Comparison of ENCODE assay signal across 23 mouse cellular contexts in the genomic region with DNA sequence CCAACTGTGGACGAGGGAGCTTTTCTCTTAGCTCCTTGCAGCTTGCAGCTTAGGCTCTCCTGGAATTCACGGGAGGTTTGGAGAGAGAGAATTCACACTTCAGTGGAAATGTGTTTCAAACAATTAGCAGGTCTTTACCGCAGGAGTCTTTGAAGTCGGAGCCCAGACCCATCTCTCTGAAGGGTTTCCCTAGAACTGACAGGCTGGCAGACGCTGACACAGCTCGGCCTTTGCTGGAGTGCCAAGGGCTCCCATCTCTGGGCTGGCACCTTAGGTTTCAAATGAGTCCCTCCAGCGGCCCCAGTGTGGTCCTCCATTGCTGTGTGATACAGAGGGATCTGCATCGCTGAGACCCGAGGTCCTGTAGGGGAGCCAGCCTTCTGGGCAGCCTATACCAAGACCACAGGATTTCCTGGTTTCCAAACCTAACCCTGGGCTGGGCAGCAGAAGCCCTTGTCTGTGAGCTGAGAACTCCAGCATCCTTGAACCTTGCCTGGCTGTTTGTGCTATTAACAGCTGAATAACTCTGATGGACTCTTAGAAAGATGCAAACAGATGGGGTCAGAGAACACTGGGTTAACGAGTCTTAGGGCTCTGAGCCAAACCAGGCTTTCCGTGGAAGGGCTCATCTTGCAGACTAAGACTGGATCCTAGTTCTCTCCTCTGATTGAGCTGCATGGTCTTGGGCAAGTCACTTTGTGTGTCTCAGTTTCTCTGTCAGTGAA.
DNase-seq lines count a peak whose midpoint lies in the region; ATAC-seq and TF ChIP-seq lines count a peak whose summit lies in the region.
"Had no signal": no experiment of that assay in that cellular context is flagged by ENCODE, and none has a peak within 500 bp of the region (broad histone marks: within the 10 kb centered on the region; RNA-seq: fewer than 3 reads in every experiment).

No protein-coding gene starts in this region.

- TF ChIP-seq CTCF in hindbrain, postnatal 0 days (IDR thresholded peaks at IDR 0.05; ENCODE audit: low read depth): 0 out of 2 replicates have a peak, but pooled peaks have one; percentile 9

- no peak overlapping the region for H3K9ac ChIP-seq in hindbrain, embryonic 13.5 days
- H3K9ac ChIP-seq in hindbrain, postnatal 0 days (replicated peaks; ENCODE audit: low read length): no peak overlapping the region
- H3K9ac ChIP-seq: kidney, embryonic 15.5 days; liver, postnatal 0 days had no signal

- no peak overlapping the region for H3K4me2 ChIP-seq in hindbrain, embryonic 13.5 days
- H3K4me2 ChIP-seq in hindbrain, postnatal 0 days (ENCODE audit: low read depth, low read length): no peak overlapping the region
- H3K4me2 ChIP-seq: heart, embryonic 11.5 days; kidney, embryonic 15.5 days; liver, embryonic 11.5 days had no signal

- H3K4me3 ChIP-seq in hindbrain, embryonic 13.5 days: no peak overlapping the region
- H3K4me3 ChIP-seq in hindbrain, embryonic 10.5 days: no peak overlapping the region
- no peak overlapping the region for H3K4me3 ChIP-seq in hindbrain, postnatal 0 days (ENCODE audit: low read length)
- H3K4me3 ChIP-seq: embryonic facial prominence, embryonic 10.5 days; kidney, embryonic 15.5 days; limb, embryonic 10.5 days had no signal

- peaks cover 9% of the 10 kb centered on the region; the same call in 1 of the 2 replicates for H3K27me3 ChIP-seq in hindbrain, embryonic 13.5 days
- peaks cover 30% of the 10 kb centered on the region for H3K27me3 ChIP-seq in hindbrain, embryonic 10.5 days (ENCODE audit: insufficient read depth, poor library complexity, severe bottlenecking)
- no peaks in the 10 kb centered on the region for H3K27me3 ChIP-seq in hindbrain, postnatal 0 days (ENCODE audit: insufficient read depth, low read length)

- no peak for ATAC-seq in hindbrain, embryonic 13.5 days (ENCODE audit: low FRiP score)
- peak; percentile 76 for ATAC-seq in hindbrain, postnatal 0 days
- ATAC-seq: liver, postnatal 0 days; lung, postnatal 0 days had no signal

- H3K4me1 ChIP-seq in hindbrain, embryonic 13.5 days (replicated peaks): peaks cover 50% of the 10 kb centered on the region
- H3K4me1 ChIP-seq in hindbrain, embryonic 10.5 days (replicated peaks): peaks cover 46% of the 10 kb centered on the region
- peaks cover 18% of the 10 kb centered on the region; the same call in 1 of the 2 replicates for H3K4me1 ChIP-seq in hindbrain, postnatal 0 days (ENCODE audit: insufficient read depth, low read length)

- H3K27ac ChIP-seq in hindbrain, embryonic 13.5 days: 0 out of 2 replicates have a peak overlapping the region, but pooled peaks have one; percentile 18
- no peak overlapping the region for H3K27ac ChIP-seq in hindbrain, embryonic 10.5 days
- H3K27ac ChIP-seq in hindbrain, postnatal 0 days: peak overlapping the region; percentile 4; the same call in 1 of the 2 replicates
- H3K27ac ChIP-seq: embryonic facial prominence, embryonic 10.5 days; kidney, embryonic 15.5 days; limb, embryonic 10.5 days; macrophage had no signal

- WGBS in hindbrain, embryonic 13.5 days: 32% methylated on average over 11 of the region's 11 CpGs
- WGBS in hindbrain, embryonic 10.5 days: 32% methylated on average over 11 of the region's 11 CpGs
- 19% methylated on average over 11 of the region's 11 CpGs for WGBS in hindbrain, postnatal 0 days

- no peaks in the 10 kb centered on the region for H3K36me3 ChIP-seq in hindbrain, embryonic 13.5 days
- no peaks in the 10 kb centered on the region for H3K36me3 ChIP-seq in hindbrain, embryonic 10.5 days
- no peaks in the 10 kb centered on the region for H3K36me3 ChIP-seq in hindbrain, postnatal 0 days (ENCODE audit: insufficient read depth, low read length)
- H3K36me3 ChIP-seq: embryonic facial prominence, embryonic 10.5 days; kidney, embryonic 15.5 days; limb, embryonic 10.5 days had no signal

- H3K9me3 ChIP-seq in hindbrain, embryonic 13.5 days: no peaks in the 10 kb centered on the region
- H3K9me3 ChIP-seq in hindbrain, embryonic 10.5 days: no peaks in the 10 kb centered on the region
- H3K9me3 ChIP-seq in hindbrain, postnatal 0 days (ENCODE audit: low read length): no peaks in the 10 kb centered on the region
- H3K9me3 ChIP-seq: embryonic facial prominence, embryonic 10.5 days; kidney, embryonic 15.5 days; limb, embryonic 10.5 days had no signal

- DNase-seq in hindbrain, embryonic 10.5 days (ENCODE audit: low spot score): no peak
- DNase-seq in kidney, postnatal 36 days: peak; percentile 27 to 32
- DNase-seq in kidney, postnatal 10 days: no peak
- peak; percentile 85 for DNase-seq in retina, postnatal 1 day
- no peak for DNase-seq in retina, embryonic 14.5 days (ENCODE audit: low spot score)
- DNase-seq in hindbrain, postnatal 0 days (ENCODE audit: low spot score): peak; percentile 80
- no peak for DNase-seq in ovary, adult 18-20 months (ENCODE audit: low spot score)
- DNase-seq: adrenal gland, postnatal 10 days; cerebellum, adult 8-10 months; gastrocnemius, postnatal 14 days; heart, adult 11 months; liver, postnatal 0 days; right cerebral cortex, adult 18-20 months; right cerebral cortex, postnatal 4 days; thymus, postnatal 14 days had no signal

Comparison
In these comparisons a context has a peak if more than half of its experiments do, and no peak if none do; other contexts are left out.
1. DNase-seq: peak in kidney, postnatal 36 days (2 of 2), retina, postnatal 1 day (single experiment) and hindbrain, postnatal 0 days (single experiment); none in hindbrain, embryonic 10.5 days (single experiment), kidney, postnatal 10 days (single experiment), retina, embryonic 14.5 days (single experiment) and ovary, adult 18-20 months (single experiment).